Mouse (Mus musculus): Measurements from ENCODE around the gene Lpin2. TPM values are rescaled to one million over a fixed set of nuclear protein-coding genes. Genes with fewer than 3 reads are reported as not detected.

Gene Lpin2
- total and polyA plus RNA-seq, 2 experiments: 22.4 to 314 TPM

DNA sequence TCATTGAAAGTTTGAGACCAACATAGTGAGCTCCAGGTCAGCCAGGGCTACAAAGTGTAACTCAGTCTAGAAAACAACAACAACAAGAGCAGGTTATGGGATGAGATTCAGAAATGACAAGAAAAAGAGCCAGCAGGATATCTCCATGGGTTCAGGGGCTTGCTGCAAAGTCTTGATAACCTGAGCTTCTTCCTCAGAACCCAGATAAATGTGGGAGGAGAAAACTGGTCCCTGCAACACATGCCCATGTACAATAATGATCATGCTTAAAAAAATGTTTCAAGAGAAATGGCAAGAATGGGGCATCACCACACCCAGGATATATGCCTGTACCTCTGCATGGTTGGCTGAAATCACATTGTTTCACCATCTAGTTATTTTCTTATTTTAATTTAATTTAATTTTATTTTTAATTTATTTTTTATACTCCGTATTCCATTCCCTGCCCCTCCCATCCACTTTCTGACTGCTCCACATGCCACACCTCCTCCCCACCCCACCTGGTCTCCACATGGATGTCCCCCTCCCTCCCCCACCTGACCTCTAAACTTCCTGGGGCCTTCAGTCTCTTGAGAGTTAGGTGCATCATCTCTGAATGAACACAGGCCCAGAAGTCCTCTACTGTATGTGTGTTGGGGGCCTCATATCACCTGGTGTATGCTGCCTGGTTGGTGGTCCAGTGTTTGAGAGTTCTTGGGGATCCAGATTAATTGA lies 37.0 kb upstream of the Lpin2 start:
- no peak overlapping the region for H3K4me3 ChIP-seq (ENCODE audit: insufficient read depth, low read depth, low read length)
- no peak for DNase-seq (ENCODE audit: extremely low read depth, low read depth, low spot score)
- H3K27ac ChIP-seq (replicated peaks; ENCODE audit: insufficient read depth, low read depth, low read length): no peak overlapping the region
- WGBS: 88% methylated on average over 1 of the region's 1 CpGs
- no peaks in the 10 kb centered on the region for H3K4me1 ChIP-seq (ENCODE audit: control insufficient read depth, insufficient read depth, low read length)
- H3K9ac ChIP-seq (ENCODE audit: low read depth, low read length): no peak overlapping the region
- H3K79me2 ChIP-seq (ENCODE audit: control insufficient read depth, insufficient read depth, low read length): no peaks in the 10 kb centered on the region
- no peaks in the 10 kb centered on the region for H3K27me3 ChIP-seq (ENCODE audit: control insufficient read depth, insufficient read depth, low read length)
- TF ChIP-seq POLR2A (IDR thresholded peaks at IDR 0.05; ENCODE audit: extremely low read depth, insufficient read depth, low read length) (no peak), CTCF (IDR thresholded peaks at IDR 0.05; ENCODE audit: low read depth, low read length) (no peak)
- H3K36me3 ChIP-seq (ENCODE audit: control insufficient read depth, insufficient read depth, low read length): no peaks in the 10 kb centered on the region

GRCm38 (mm10) chr17:71153356-71153755 lies 29.0 kb upstream of the Lpin2 start:
- Histone ChIP-seq H3K9ac (ENCODE audit: low read depth, low read length) (no peak overlapping the region), H3K4me1 (ENCODE audit: control insufficient read depth, insufficient read depth, low read length) (no peaks in the 10 kb centered on the region), H3K27me3 (ENCODE audit: control insufficient read depth, insufficient read depth, low read length) (no peaks in the 10 kb centered on the region), H3K36me3 (ENCODE audit: control insufficient read depth, insufficient read depth, low read length) (no peaks in the 10 kb centered on the region), H3K4me3 (ENCODE audit: insufficient read depth, low read depth, low read length) (no peak overlapping the region), H3K79me2 (ENCODE audit: control insufficient read depth, insufficient read depth, low read length) (no peaks in the 10 kb centered on the region), H3K27ac (replicated peaks; ENCODE audit: insufficient read depth, low read depth, low read length) (no peak overlapping the region)
- WGBS: 88% methylated on average over 4 of the region's 4 CpGs
- no peak for DNase-seq (ENCODE audit: extremely low read depth, low read depth, low spot score)
- no peak for TF ChIP-seq CTCF (IDR thresholded peaks at IDR 0.05; ENCODE audit: low read depth, low read length)
- TF ChIP-seq POLR2A (IDR thresholded peaks at IDR 0.05; ENCODE audit: extremely low read depth, insufficient read depth, low read length): no peak

DNA sequence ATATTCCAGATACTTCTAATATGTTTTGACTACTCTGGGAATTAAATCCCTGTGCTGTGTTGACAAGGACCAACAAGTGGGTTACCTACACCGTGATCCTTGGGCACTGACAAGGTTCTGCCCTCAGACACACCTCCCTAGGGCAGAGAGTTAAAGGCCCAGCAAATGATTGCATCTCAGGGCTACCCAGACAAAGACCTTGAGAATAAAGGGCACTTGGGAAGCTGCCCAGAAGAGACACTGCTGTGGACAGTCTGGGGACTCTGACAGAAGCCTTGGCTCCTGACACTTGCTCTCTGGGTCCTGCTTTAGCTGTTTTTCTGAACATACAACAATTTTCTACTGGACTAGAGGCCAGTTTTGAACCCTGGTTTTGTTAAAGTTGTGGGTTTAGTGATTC lies 27.1 kb upstream of the Lpin2 start:
- TF ChIP-seq CTCF (IDR thresholded peaks at IDR 0.05; ENCODE audit: low read depth, low read length) (no peak), POLR2A (IDR thresholded peaks at IDR 0.05; ENCODE audit: extremely low read depth, insufficient read depth, low read length) (no peak)
- H3K79me2 ChIP-seq (ENCODE audit: control insufficient read depth, insufficient read depth, low read length): no peaks in the 10 kb centered on the region
- peak; percentile 61 for DNase-seq (ENCODE audit: extremely low read depth, low read depth, low spot score)
- no peak overlapping the region for H3K9ac ChIP-seq (ENCODE audit: low read depth, low read length)
- no peaks in the 10 kb centered on the region for H3K27me3 ChIP-seq (ENCODE audit: control insufficient read depth, insufficient read depth, low read length)
- WGBS: 20% methylated on average over 1 of the region's 1 CpGs
- H3K4me1 ChIP-seq (ENCODE audit: control insufficient read depth, insufficient read depth, low read length): no peaks in the 10 kb centered on the region
- H3K4me3 ChIP-seq (ENCODE audit: insufficient read depth, low read depth, low read length): no peak overlapping the region
- no peak overlapping the region for H3K27ac ChIP-seq (replicated peaks; ENCODE audit: insufficient read depth, low read depth, low read length)
- no peaks in the 10 kb centered on the region for H3K36me3 ChIP-seq (ENCODE audit: control insufficient read depth, insufficient read depth, low read length)

DNA sequence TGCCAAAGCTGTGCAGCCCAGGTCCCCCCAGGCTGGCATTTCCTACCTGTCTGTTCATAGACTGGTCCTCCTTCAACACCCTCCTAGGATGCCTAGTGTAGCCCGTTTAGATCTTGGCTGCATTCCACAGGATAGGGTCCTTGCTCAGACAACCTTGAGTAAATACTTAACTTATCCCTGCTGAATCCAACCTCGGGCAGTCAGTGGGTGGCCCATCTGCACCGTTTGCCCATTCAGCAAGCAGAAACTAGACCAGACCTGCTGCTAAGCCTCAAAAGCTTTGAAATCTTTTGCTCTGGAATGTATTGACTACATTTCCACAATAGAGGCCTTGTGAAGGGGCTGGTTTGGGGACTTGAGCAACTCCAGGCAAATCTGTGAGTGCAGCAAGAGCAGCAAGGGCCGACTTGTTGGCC lies 23.2 kb upstream of the Lpin2 start:
- no peak for TF ChIP-seq CTCF (IDR thresholded peaks at IDR 0.05; ENCODE audit: low read depth, low read length)
- TF ChIP-seq POLR2A (IDR thresholded peaks at IDR 0.05; ENCODE audit: extremely low read depth, insufficient read depth, low read length): no peak
- Histone ChIP-seq H3K79me2 (ENCODE audit: control insufficient read depth, insufficient read depth, low read length) (no peaks in the 10 kb centered on the region), H3K27me3 (ENCODE audit: control insufficient read depth, insufficient read depth, low read length) (no peaks in the 10 kb centered on the region), H3K4me1 (ENCODE audit: control insufficient read depth, insufficient read depth, low read length) (no peaks in the 10 kb centered on the region), H3K9ac (ENCODE audit: low read depth, low read length) (no peak overlapping the region), H3K36me3 (ENCODE audit: control insufficient read depth, insufficient read depth, low read length) (no peaks in the 10 kb centered on the region), H3K27ac (replicated peaks; ENCODE audit: insufficient read depth, low read depth, low read length) (no peak overlapping the region), H3K4me3 (ENCODE audit: insufficient read depth, low read depth, low read length) (no peak overlapping the region)
- DNase-seq (ENCODE audit: extremely low read depth, low read depth, low spot score): no peak
- WGBS: 31% methylated on average over 4 of the region's 4 CpGs

GRCm38 (mm10) chr17:71159720-71160119 lies 22.6 kb upstream of the Lpin2 start:
- H3K4me3 ChIP-seq (ENCODE audit: insufficient read depth, low read depth, low read length): no peak overlapping the region
- WGBS: 67% methylated on average over 8 of the region's 8 CpGs
- peaks cover 2% of the 10 kb centered on the region; the same call in 1 of the 2 replicates for H3K4me1 ChIP-seq (ENCODE audit: control insufficient read depth, insufficient read depth, low read length)
- no peak overlapping the region for H3K27ac ChIP-seq (replicated peaks; ENCODE audit: insufficient read depth, low read depth, low read length)
- H3K27me3 ChIP-seq (ENCODE audit: control insufficient read depth, insufficient read depth, low read length): no peaks in the 10 kb centered on the region
- TF ChIP-seq CTCF (IDR thresholded peaks at IDR 0.05; ENCODE audit: low read depth, low read length) (no peak), POLR2A (IDR thresholded peaks at IDR 0.05; ENCODE audit: extremely low read depth, insufficient read depth, low read length) (no peak)
- H3K36me3 ChIP-seq (ENCODE audit: control insufficient read depth, insufficient read depth, low read length): no peaks in the 10 kb centered on the region
- H3K9ac ChIP-seq (ENCODE audit: low read depth, low read length): no peak overlapping the region
- no peak for DNase-seq (ENCODE audit: extremely low read depth, low read depth, low spot score)
- H3K79me2 ChIP-seq (ENCODE audit: control insufficient read depth, insufficient read depth, low read length): no peaks in the 10 kb centered on the region

- Histone ChIP-seq H3K27ac (replicated peaks; ENCODE audit: insufficient read depth, low read depth, low read length) (no peak overlapping the region), H3K36me3 (ENCODE audit: control insufficient read depth, insufficient read depth, low read length) (no peaks in the 10 kb centered on the region), H3K79me2 (ENCODE audit: control insufficient read depth, insufficient read depth, low read length) (no peaks in the 10 kb centered on the region), H3K4me3 (ENCODE audit: insufficient read depth, low read depth, low read length) (no peak overlapping the region), H3K9ac (ENCODE audit: low read depth, low read length) (no peak overlapping the region), H3K27me3 (ENCODE audit: control insufficient read depth, insufficient read depth, low read length) (no peaks in the 10 kb centered on the region), H3K4me1 (ENCODE audit: control insufficient read depth, insufficient read depth, low read length) (peaks cover 6% of the 10 kb centered on the region; the same call in 1 of the 2 replicates)
- DNase-seq (ENCODE audit: extremely low read depth, low read depth, low spot score): no peak
- WGBS: 95% methylated on average over 8 of the region's 8 CpGs
- TF ChIP-seq CTCF (IDR thresholded peaks at IDR 0.05; ENCODE audit: low read depth, low read length) (no peak), POLR2A (IDR thresholded peaks at IDR 0.05; ENCODE audit: extremely low read depth, insufficient read depth, low read length) (no peak)
Observed at GRCm38 (mm10) chr17:71160244-71160995, 21.9 kb upstream of the Lpin2 start.

Data from liver, adult 2 months (tissue).